In genomic region chr11:120990126-120990781, GRCm38 (mm10) we compare ENCODE assay signal across 8 mouse cellular contexts. TPM values are rescaled to one million over a fixed set of nuclear protein-coding genes. Genes with fewer than 3 reads are reported as not detected.
DNase-seq lines count a peak whose midpoint lies in the region; ATAC-seq and TF ChIP-seq lines count a peak whose summit lies in the region.

No protein-coding gene starts in this region.

- DNase-seq in urinary bladder, postnatal 14 days (ENCODE audit: low spot score): peak; percentile 50
- no peak for DNase-seq in urinary bladder, postnatal 10 days (ENCODE audit: low spot score)
- peak; percentile 71 for DNase-seq in cerebellum, postnatal 10 days
- DNase-seq in gastrocnemius, postnatal 10 days: peak; percentile 61
- peak; percentile 83 for DNase-seq in liver, postnatal 0 days
- DNase-seq in neural tube, embryonic 11.5 days (ENCODE audit: low spot score): peak; percentile 60
- DNase-seq in urinary bladder, postnatal 36 days (ENCODE audit: low spot score in 2 of 2): peak; percentile 30 to 35

- WGBS in intestine, embryonic 15.5 days: under 1% methylated on average over 27 of the region's 35 CpGs
- WGBS in liver, postnatal 0 days (ENCODE audit: insufficient replicate concordance): under 1% methylated on average over 18 of the region's 35 CpGs
- WGBS in neural tube, embryonic 11.5 days: under 1% methylated on average over 14 of the region's 35 CpGs

- H3K9me3 ChIP-seq in intestine, embryonic 15.5 days: no peaks in the 10 kb centered on the region
- no peaks in the 10 kb centered on the region for H3K9me3 ChIP-seq in liver, postnatal 0 days (ENCODE audit: low read length)
- H3K9me3 ChIP-seq in neural tube, embryonic 11.5 days (ENCODE audit: control insufficient read depth, low read length): no peaks in the 10 kb centered on the region

- peak overlapping the region; percentile 83 for H3K4me2 ChIP-seq in intestine, embryonic 15.5 days (replicated peaks)
- peak overlapping the region; percentile 87 for H3K4me2 ChIP-seq in liver, postnatal 0 days (ENCODE audit: low read depth, low read length)
- peak overlapping the region; percentile 93 for H3K4me2 ChIP-seq in neural tube, embryonic 11.5 days (ENCODE audit: low read depth)

- peaks cover 41% of the 10 kb centered on the region for H3K4me1 ChIP-seq in intestine, embryonic 15.5 days (replicated peaks)
- peaks cover 53% of the 10 kb centered on the region for H3K4me1 ChIP-seq in liver, postnatal 0 days (ENCODE audit: insufficient read depth)
- peaks cover 18% of the 10 kb centered on the region for H3K4me1 ChIP-seq in neural tube, embryonic 11.5 days (ENCODE audit: control insufficient read depth, insufficient read depth, low read length)

- no peak for TF ChIP-seq CTCF in liver, postnatal 0 days (IDR thresholded peaks at IDR 0.05; ENCODE audit: low read depth)

- peak overlapping the region; percentile 94 for H3K27ac ChIP-seq in intestine, embryonic 15.5 days
- H3K27ac ChIP-seq in liver, postnatal 0 days (ENCODE audit: low read depth): peak overlapping the region; percentile 99
- peak overlapping the region; percentile 97 for H3K27ac ChIP-seq in neural tube, embryonic 11.5 days (ENCODE audit: low read depth, low read length)

- H3K36me3 ChIP-seq in intestine, embryonic 15.5 days: peaks cover 11% of the 10 kb centered on the region; the same call in 1 of the 2 replicates
- H3K36me3 ChIP-seq in liver, postnatal 0 days (replicated peaks; ENCODE audit: insufficient read depth, low read length): peaks cover 17% of the 10 kb centered on the region
- peaks cover 2% of the 10 kb centered on the region; the same call in 1 of the 2 replicates for H3K36me3 ChIP-seq in neural tube, embryonic 11.5 days (ENCODE audit: control insufficient read depth, insufficient read depth, low read length)

- peak overlapping the region; percentile 99 for H3K4me3 ChIP-seq in intestine, embryonic 15.5 days (replicated peaks)
- H3K4me3 ChIP-seq in liver, postnatal 0 days (ENCODE audit: low read depth, low read length): peak overlapping the region; percentile 94
- H3K4me3 ChIP-seq in neural tube, embryonic 11.5 days (ENCODE audit: low read depth, low read length): peak overlapping the region; percentile 71

- TF ChIP-seq EP300 in liver, postnatal 0 days (IDR thresholded peaks at IDR 0.05; ENCODE audit: low read depth): no peak

- peak overlapping the region; percentile 100 for H3K9ac ChIP-seq in intestine, embryonic 15.5 days
- H3K9ac ChIP-seq in liver, postnatal 0 days (replicated peaks): peak overlapping the region; percentile 100
- peak overlapping the region; percentile 98 for H3K9ac ChIP-seq in neural tube, embryonic 11.5 days (ENCODE audit: low read length)

- H3K27me3 ChIP-seq in intestine, embryonic 15.5 days (replicated peaks): no peaks in the 10 kb centered on the region
- no peaks in the 10 kb centered on the region for H3K27me3 ChIP-seq in liver, postnatal 0 days (ENCODE audit: insufficient read depth, low read length)
- H3K27me3 ChIP-seq in neural tube, embryonic 11.5 days (ENCODE audit: control insufficient read depth, insufficient read depth, low read length): no peaks in the 10 kb centered on the region

- ATAC-seq in intestine, embryonic 15.5 days: peak; percentile 46
- ATAC-seq in liver, postnatal 0 days: peak; percentile 53
- 0 out of 2 replicates have a peak, but pooled peaks have one; percentile 21 for ATAC-seq in neural tube, embryonic 11.5 days (ENCODE audit: insufficient read depth, low FRiP score, low TSS enrichment)

RNA-seq across cellular contexts. Expression of gene Csnk1d, which starts 0.9 kb away (rescaled TPM):
- 10 to 100 TPM; 67.8 to 77.3 TPM for total RNA-seq in gastrocnemius, postnatal 10 days (2021)
- polyA plus RNA-seq in intestine, embryonic 15.5 days (2015; fragmentation: Nextera tagmentation; extraction: Ambion mirVana): 106 TPM in 2 replicates
- 29.9 and 30.0 TPM in 2 replicates for polyA plus RNA-seq in liver, postnatal 0 days (2015; fragmentation: Nextera tagmentation; extraction: Ambion mirVana)
- polyA plus RNA-seq in neural tube, embryonic 11.5 days (2014; fragmentation: Nextera tagmentation; extraction: Ambion mirVana): 81.6 and 84.6 TPM in 2 replicates

RNA-seq across cellular contexts. Expression of gene Slc16a3, which starts 42.0 kb away (rescaled TPM):
- total RNA-seq in gastrocnemius, postnatal 10 days (2021): 100 to 1,000 TPM; 193 to 232 TPM
- polyA plus RNA-seq in intestine, embryonic 15.5 days (2015; fragmentation: Nextera tagmentation; extraction: Ambion mirVana): 84.8 and 96.2 TPM in 2 replicates
- polyA plus RNA-seq in liver, postnatal 0 days (2015; fragmentation: Nextera tagmentation; extraction: Ambion mirVana): 9.9 and 13.9 TPM in 2 replicates
- 37.1 and 39.4 TPM in 2 replicates for polyA plus RNA-seq in neural tube, embryonic 11.5 days (2014; fragmentation: Nextera tagmentation; extraction: Ambion mirVana)

RNA-seq across cellular contexts. Expression of gene Cd7, which starts 49.0 kb away (rescaled TPM):
- total RNA-seq in gastrocnemius, postnatal 10 days (2021): not detected
- polyA plus RNA-seq in intestine, embryonic 15.5 days (2015; fragmentation: Nextera tagmentation; extraction: Ambion mirVana): 5.6 and 6.1 TPM in 2 replicates
- 3.2 and 3.3 TPM in 2 replicates for polyA plus RNA-seq in liver, postnatal 0 days (2015; fragmentation: Nextera tagmentation; extraction: Ambion mirVana)
- polyA plus RNA-seq in neural tube, embryonic 11.5 days (2014; fragmentation: Nextera tagmentation; extraction: Ambion mirVana): not detected in 2 replicates

RNA-seq across cellular contexts. Expression of gene Ccdc57, which starts 57.6 kb away (rescaled TPM):
- 1 to 10 TPM; 2.5 to 4.8 TPM for total RNA-seq in gastrocnemius, postnatal 10 days (2021)
- polyA plus RNA-seq in intestine, embryonic 15.5 days (2015; fragmentation: Nextera tagmentation; extraction: Ambion mirVana): 4.2 and 5.1 TPM in 2 replicates
- 1.2 and 1.4 TPM in 2 replicates for polyA plus RNA-seq in liver, postnatal 0 days (2015; fragmentation: Nextera tagmentation; extraction: Ambion mirVana)
- polyA plus RNA-seq in neural tube, embryonic 11.5 days (2014; fragmentation: Nextera tagmentation; extraction: Ambion mirVana): 4.6 and 5.8 TPM in 2 replicates
